Mouse (Mus musculus) MEL (cell line): ENCODE measurements around the gene Aire. TPM values are rescaled to one million over a fixed set of nuclear protein-coding genes. Genes with fewer than 3 reads are reported as not detected.
A peak's percentile ranks its signal among the peaks of the same experiment; 100 is the strongest.
"Not testable (repeated sequence)": the region's sequence is repeated elsewhere in the genome, so short reads cannot be mapped to it uniquely, and the experiment has no call there.

Experiments
- DNase-seq: peaks from one replicate; pipeline ENCODE4 v3.0.0; 2011; ENCODE audit warnings: low read depth, low spot score
- H3K27ac ChIP-seq: 2 replicates; pipeline ENCODE4 v1.5.1; 2012; ENCODE audit warnings: low read depth, mild to moderate bottlenecking, control low read depth, low read length, moderate library complexity; ENCODE audit not compliant: control insufficient read depth
- H3K27me3 ChIP-seq, 2 experiments: fragments of 150-350 bp in 1 of 2; sonication (generic) in 1 of 2; 2 replicates each; pipeline ENCODE4 v1.6.1; 2012; ENCODE audit warnings: low read length in 2 of 2, mild to moderate bottlenecking in 2 of 2, improper control_type of control experiment in 1 of 2, moderate library complexity in 1 of 2; ENCODE audit not compliant: insufficient read depth in 2 of 2, control insufficient read depth in 1 of 2
- H3K36me3 ChIP-seq, 2 experiments: 2 replicates each; pipeline ENCODE4 v1.6.1; 2012 to 2014; ENCODE audit warnings: low read length in 2 of 2, improper control_type of control experiment in 1 of 2, inconsistent platforms in 1 of 2, mild to moderate bottlenecking in 1 of 2; ENCODE audit not compliant: insufficient read depth in 2 of 2, control insufficient read depth in 1 of 2
- H3K4me1 ChIP-seq, 2 experiments: fragments of 150-350 bp in 1 of 2; sonication (generic) in 1 of 2; 2 replicates each; pipeline ENCODE4 v1.6.1; 2012; ENCODE audit warnings: low read length in 2 of 2, improper control_type of control experiment in 1 of 2, mild to moderate bottlenecking in 1 of 2; ENCODE audit not compliant: insufficient read depth in 2 of 2, control insufficient read depth in 1 of 2
- H3K4me3 ChIP-seq, 2 experiments: fragments of 150-350 bp in 1 of 2; sonication (generic) in 1 of 2; 2 replicates each; pipeline ENCODE4 v1.5.1; 2012; ENCODE audit warnings: low read depth in 2 of 2, low read length in 2 of 2, mild to moderate bottlenecking in 2 of 2, moderate library complexity in 2 of 2, control low read depth in 1 of 2, improper control_type of control experiment in 1 of 2; ENCODE audit not compliant: control insufficient read depth in 1 of 2, insufficient read depth in 1 of 2
- H3K79me2 ChIP-seq: 2 replicates; pipeline ENCODE4 v1.6.1; 2012; ENCODE audit warnings: mild to moderate bottlenecking, low read length, moderate library complexity; ENCODE audit not compliant: control insufficient read depth, poor library complexity, insufficient read depth
- H3K9ac ChIP-seq: 2 replicates; pipeline ENCODE4 v1.6.1; 2012; ENCODE audit warnings: low read depth, mild to moderate bottlenecking, control low read depth, low read length, moderate library complexity; ENCODE audit not compliant: control insufficient read depth, poor library complexity, severe bottlenecking
- H3K9me3 ChIP-seq: fragments of 150-350 bp; sonication (generic); replicated peaks from 2 replicates; pipeline ENCODE4 v1.6.1; 2012; ENCODE audit warnings: mild to moderate bottlenecking, low read length, improper control_type of control experiment, moderate library complexity; ENCODE audit not compliant: insufficient read depth
- CHD2 ChIP-seq: IDR thresholded peaks from 2 replicates; pipeline ENCODE4 v1.6.1; 2011; ENCODE audit warnings: low read length, improper control_type of control experiment
- CTCF ChIP-seq, 3 experiments: IDR thresholded peaks in 2 of 3; conservative IDR thresholded peaks in 1 of 3; 2 replicates each; pipeline ENCODE4 v1.5.1; 2011 to 2012; ENCODE audit warnings: low read length in 3 of 3, low read depth in 2 of 3, mild to moderate bottlenecking in 2 of 3, improper control_type of control experiment in 1 of 3, inconsistent platforms in 1 of 3, mixed read lengths in 1 of 3, moderate library complexity in 1 of 3; ENCODE audit not compliant: control insufficient read depth in 1 of 3, insufficient read depth in 1 of 3, poor library complexity in 1 of 3, severe bottlenecking in 1 of 3
- ELF1 ChIP-seq: IDR thresholded peaks from 2 replicates; pipeline ENCODE4 v1.6.1; 2014; ENCODE audit warnings: low read depth, mild to moderate bottlenecking, inconsistent platforms, low read length, improper control_type of control experiment, moderate library complexity
- EP300 ChIP-seq, 2 experiments: IDR thresholded peaks; 2 replicates each; pipeline ENCODE4 v1.6.1; 2011; ENCODE audit warnings: improper control_type of control experiment in 2 of 2, low read length in 2 of 2, low read depth in 1 of 2, mild to moderate bottlenecking in 1 of 2
- KAT2A ChIP-seq: conservative IDR thresholded peaks from 2 replicates; pipeline ENCODE4 v1.6.1; 2012; ENCODE audit warnings: low read depth, low read length, improper control_type of control experiment, inconsistent platforms
- MAFK ChIP-seq: IDR thresholded peaks from 2 replicates; pipeline ENCODE4 v1.6.1; 2011; ENCODE audit warnings: low read depth, mild to moderate bottlenecking, low read length, improper control_type of control experiment, borderline replicate concordance
- MAX ChIP-seq: IDR thresholded peaks from 2 replicates; pipeline ENCODE4 v1.6.1; 2011; ENCODE audit warnings: low read length, improper control_type of control experiment
- MYC ChIP-seq: IDR thresholded peaks from 2 replicates; pipeline ENCODE4 v1.6.1; 2011; ENCODE audit warnings: low read depth, mild to moderate bottlenecking, low read length, improper control_type of control experiment, moderate library complexity
- POLR2AphosphoS2 ChIP-seq: IDR thresholded peaks from 2 replicates; pipeline ENCODE4 v1.6.1; 2011; ENCODE audit warnings: low read length, improper control_type of control experiment
- RAD21 ChIP-seq: IDR thresholded peaks from 2 replicates; pipeline ENCODE4 v1.6.1; 2011; ENCODE audit warnings: mild to moderate bottlenecking, low read depth, low read length, improper control_type of control experiment
- SIN3A ChIP-seq: IDR thresholded peaks from 2 replicates; pipeline ENCODE4 v1.6.1; 2012; ENCODE audit warnings: low read length, improper control_type of control experiment, inconsistent platforms
- SMC3 ChIP-seq: IDR thresholded peaks from 2 replicates; pipeline ENCODE4 v1.6.1; 2011; ENCODE audit warnings: low read depth, low read length, improper control_type of control experiment
- TAL1 ChIP-seq: IDR thresholded peaks from 2 replicates; pipeline ENCODE4 v1.6.1; 2012; ENCODE audit warnings: mild to moderate bottlenecking, inconsistent platforms, low read length, moderate library complexity, mixed read lengths
- TBP ChIP-seq: IDR thresholded peaks from 2 replicates; pipeline ENCODE4 v1.8.0; 2011; ENCODE audit warnings: low read depth, low read length, improper control_type of control experiment
- TCF12 ChIP-seq: IDR thresholded peaks from 2 replicates; pipeline ENCODE4 v1.6.1; 2014; ENCODE audit warnings: low read depth, mild to moderate bottlenecking, inconsistent platforms, low read length, improper control_type of control experiment, moderate library complexity
- ZC3H11A ChIP-seq: IDR thresholded peaks from 2 replicates; pipeline ENCODE4 v1.6.1; 2012; ENCODE audit warnings: low read depth, mild to moderate bottlenecking, inconsistent platforms, low read length, improper control_type of control experiment
- polyA plus RNA-seq, 2 experiments: library from polyadenylated mRNA; stranded (reverse) in 1 of 2; unstranded in 1 of 2; fragments of >175 nt in 1 of 2; fragments of >200 nt in 1 of 2; gene quantifications; 2 replicates each; pipeline versions ENCODE4 v1.2.1 to v1.2.4; 2012; ENCODE audit warnings: low replicate concordance in 2 of 2, low read depth in 1 of 2; ENCODE audit not compliant: insufficient read length in 2 of 2, insufficient read depth in 1 of 2, missing spikeins in 1 of 2
- total RNA-seq: library from RNA; depleted of rRNA; stranded (reverse); fragments of 300-350 nt; gene quantifications from 2 replicates; pipeline ENCODE4 v1.2.3, GENCODE M21; 2012

Aire gene
- total and polyA plus RNA-seq, 3 experiments, result 0.17 TPM; not detected in 2

GRCm38 (mm10) chr10:78028129-78028528, 15.3 kb downstream of the Aire start (continued):
- TF ChIP-seq POLR2AphosphoS2, result no peak
- TF ChIP-seq SIN3A, result no peak
- no peak for TF ChIP-seq MAFK
- peak; percentile 76 for TF ChIP-seq ZC3H11A
- TF ChIP-seq EP300 (IDR thresholded peaks at IDR 0.05; ENCODE audit: low read depth in 1 of 2, low read length in 2 of 2), result no peak
- no peak for TF ChIP-seq KAT2A
- no peak for TF ChIP-seq TBP
- no peak for TF ChIP-seq MYC
- no peak for TF ChIP-seq TAL1
- no peak for TF ChIP-seq TCF12
- peak; percentile 94 for TF ChIP-seq RAD21
- TF ChIP-seq MAX, result no peak
- no peak for TF ChIP-seq CHD2
- no peak for TF ChIP-seq ELF1
- peak; percentile 77 to 96 (median 96) for TF ChIP-seq CTCF (IDR thresholded peaks at IDR 0.05 in 2 of 3, conservative IDR thresholded peaks at IDR 0.05 in 1 of 3; ENCODE audit: control insufficient read depth in 1 of 3, insufficient read depth in 1 of 3, low read depth in 2 of 3, low read length in 3 of 3, poor library complexity in 1 of 3, severe bottlenecking in 1 of 3)
- TF ChIP-seq SMC3, result peak; percentile 76

- H3K4me3 ChIP-seq, result peak overlapping the region; percentile 25 to 60
Measured at GRCm38 (mm10) chr10:78025453-78025852, 18.0 kb downstream of the Aire start.

GRCm38 (mm10) chr10:78019984-78020383, 23.4 kb downstream of the Aire start:
- H3K4me1 ChIP-seq, H3K36me3 ChIP-seq, H3K27me3 ChIP-seq, H3K4me3 ChIP-seq: not testable (repeated sequence)
- 0 out of 2 replicates have a peak, but pooled peaks have one; percentile 22 for TF ChIP-seq MAFK
- TF ChIP-seq, all 39 proteins: peak for 1; not testable (repeated sequence) for 38
- not testable (repeated sequence) for H3K27ac ChIP-seq, DNase-seq, H3K79me2 ChIP-seq, H3K9ac ChIP-seq, H3K9me3 ChIP-seq

More at GRCm38 (mm10) chr10:78025453-78025852, 18.0 kb downstream of the Aire start:
- not testable (repeated sequence) for H3K4me1 ChIP-seq, H3K27me3 ChIP-seq, H3K9me3 ChIP-seq, H3K36me3 ChIP-seq, H3K79me2 ChIP-seq
- peak; percentile 53 for TF ChIP-seq SMC3
- TF ChIP-seq RAD21, result peak; percentile 26
- peak; percentile 29; the same call in 1 of the 2 replicates for TF ChIP-seq ZC3H11A
- TF ChIP-seq CTCF (IDR thresholded peaks at IDR 0.05 in 2 of 3, conservative IDR thresholded peaks at IDR 0.05 in 1 of 3; ENCODE audit: control insufficient read depth in 1 of 3, insufficient read depth in 1 of 3, low read depth in 2 of 3, low read length in 3 of 3, poor library complexity in 1 of 3, severe bottlenecking in 1 of 3), result peak; percentile 8 to 57 (median 19); a peak in 4 of 6 replicates
- Histone ChIP-seq H3K27ac (peak overlapping the region; percentile 87), H3K9ac (peak overlapping the region; percentile 62)
- DNase-seq, result peak; percentile 71
